Mouse (Mus musculus): ENCODE measurements around the gene Mical2.

The Mical2 gene

GRCm38 (mm10) chr7:112457373-112457772 is 231.7 kb downstream of the Mical2 start:
- no peak for DNase-seq (ENCODE audit: low read depth)

GRCm38 (mm10) chr7:112457920-112458319 is 232.3 kb downstream of the Mical2 start:
- DNase-seq (ENCODE audit: low read depth), result no peak

GRCm38 (mm10) chr7:112458440-112458839 is 232.8 kb downstream of the Mical2 start:
- DNase-seq (ENCODE audit: low read depth), result no peak

Measured in c-Kit-positive CD71-negative TER-119-negative erythroid progenitor cells, embryonic 14.5 days (primary cell).